Mouse (Mus musculus) testis, adult 2 months (tissue): ENCODE data around the gene Pla2g2c.

Experiments used
- CTCF ChIP-seq: fragments of 200-500 bp; IDR thresholded peaks from 2 replicates; pipeline ENCODE4 v1.5.1; 2012; ENCODE audit warnings: low read depth, mild to moderate bottlenecking, inconsistent platforms, low read length, moderate library complexity; ENCODE audit not compliant: control insufficient read depth, insufficient read depth, insufficient replicate concordance
- POLR2A ChIP-seq: fragments of 200-500 bp; IDR thresholded peaks from 2 replicates; pipeline ENCODE4 v1.6.1; 2012; ENCODE audit warnings: low read depth, mild to moderate bottlenecking, inconsistent platforms, low read length, moderate library complexity; ENCODE audit not compliant: control insufficient read depth

DNA sequence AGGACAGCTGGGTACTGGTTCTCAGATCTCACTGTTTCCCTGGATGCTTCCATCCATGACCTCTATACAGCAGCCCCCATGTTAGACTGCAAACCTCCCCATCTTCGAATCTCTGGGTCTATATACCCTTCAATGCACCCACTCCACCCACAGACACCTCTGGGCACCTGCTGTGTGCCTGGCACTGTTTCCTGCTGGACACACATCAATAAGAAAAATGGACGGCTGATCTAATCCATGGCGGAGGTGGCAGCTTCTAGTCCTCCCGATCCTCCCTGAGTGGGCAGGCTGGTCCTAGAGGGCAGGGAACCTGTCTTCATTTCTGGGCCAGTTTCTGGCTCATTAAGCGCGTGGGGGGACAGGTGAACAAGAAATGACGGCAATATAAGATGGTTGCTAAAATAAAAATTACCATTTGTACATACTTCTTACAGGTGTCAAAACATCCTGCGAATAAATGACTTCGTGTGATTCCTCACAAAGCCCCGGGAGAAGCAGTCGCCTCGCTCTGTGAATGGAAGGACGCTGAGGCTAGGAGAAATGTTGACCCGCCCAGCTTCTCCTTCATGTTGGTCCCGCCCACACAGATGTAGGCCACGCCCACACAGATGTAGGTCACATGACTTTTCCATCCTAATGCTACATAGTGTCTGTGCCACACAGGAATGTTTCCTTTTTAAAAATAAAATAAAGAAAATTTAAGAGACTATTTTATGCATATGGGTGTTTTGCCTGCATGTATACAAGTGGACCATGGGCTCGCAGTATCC lies 13.4 kb upstream of the Pla2g2c start:
- no peak for TF ChIP-seq CTCF
- TF ChIP-seq POLR2A: no peak
